Mouse (Mus musculus): ENCODE data around the gene S100a16.
A peak's percentile ranks its signal among the peaks of the same experiment; 100 is the strongest.

S100a16 gene

DNA sequence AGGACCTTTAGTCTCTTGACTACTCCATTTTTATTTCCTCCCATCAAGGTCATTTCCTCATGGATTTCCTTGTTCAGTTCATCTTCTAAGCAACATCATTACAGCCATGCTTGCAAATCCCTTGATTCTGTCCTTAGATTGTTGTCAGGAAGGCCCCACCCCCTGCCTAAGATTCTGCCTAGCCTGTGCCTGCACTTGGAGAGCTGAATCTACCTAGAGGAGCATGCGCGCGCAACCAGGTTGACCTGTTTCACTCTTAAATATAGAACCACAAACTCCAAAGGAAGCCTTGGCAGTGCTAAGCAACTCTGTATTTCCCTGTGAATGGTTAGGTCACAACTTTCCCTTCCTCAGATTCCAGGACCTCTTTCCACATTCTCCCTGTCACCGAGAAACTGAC is 19.3 kb upstream of the S100a16 start:
- DNase-seq (ENCODE audit: low spot score in 2 of 2), result no peak

DNA sequence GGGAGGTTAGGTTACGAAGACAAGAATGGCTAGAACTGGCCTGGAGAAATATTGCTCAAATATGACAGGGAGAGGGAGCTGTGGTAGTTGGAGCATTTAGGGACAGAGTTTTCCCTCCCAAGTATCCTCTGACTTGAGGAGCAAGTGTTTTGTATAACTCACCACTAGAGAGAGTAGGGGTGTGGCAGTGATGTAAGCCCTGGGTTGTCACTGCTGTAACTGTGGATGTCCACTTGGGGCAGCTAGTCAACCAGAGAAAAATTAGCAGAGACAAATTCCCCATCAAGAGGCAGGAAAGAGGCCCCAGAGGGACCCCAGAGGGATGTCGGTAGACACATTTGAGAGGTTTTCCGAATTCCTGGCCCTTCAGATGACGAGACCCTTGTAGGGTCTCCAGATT is 11.6 kb upstream of the S100a16 start:
- DNase-seq (ENCODE audit: low spot score in 2 of 2), result no peak

DNA sequence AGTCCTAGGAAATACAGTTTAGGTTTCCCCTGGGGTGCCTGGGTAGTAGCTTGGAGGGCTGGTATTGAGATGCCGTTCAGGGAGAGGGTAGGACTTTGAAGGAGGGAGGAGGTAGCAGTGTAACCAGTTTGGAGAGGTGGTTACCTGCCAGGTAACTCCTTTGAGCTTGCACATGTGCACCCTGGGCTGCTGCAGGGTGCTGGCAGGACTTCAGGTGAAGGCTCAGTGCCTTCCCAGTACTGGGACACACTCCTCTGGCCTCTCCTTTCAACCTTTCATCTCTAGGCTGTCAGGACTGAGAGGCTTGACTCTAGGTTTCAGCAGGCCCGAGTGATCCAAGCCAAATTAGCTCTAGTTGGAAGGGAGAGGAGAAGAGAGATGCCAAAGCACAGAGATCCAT is 11.0 kb upstream of the S100a16 start:
- DNase-seq (ENCODE audit: low spot score in 2 of 2), result no peak

DNA sequence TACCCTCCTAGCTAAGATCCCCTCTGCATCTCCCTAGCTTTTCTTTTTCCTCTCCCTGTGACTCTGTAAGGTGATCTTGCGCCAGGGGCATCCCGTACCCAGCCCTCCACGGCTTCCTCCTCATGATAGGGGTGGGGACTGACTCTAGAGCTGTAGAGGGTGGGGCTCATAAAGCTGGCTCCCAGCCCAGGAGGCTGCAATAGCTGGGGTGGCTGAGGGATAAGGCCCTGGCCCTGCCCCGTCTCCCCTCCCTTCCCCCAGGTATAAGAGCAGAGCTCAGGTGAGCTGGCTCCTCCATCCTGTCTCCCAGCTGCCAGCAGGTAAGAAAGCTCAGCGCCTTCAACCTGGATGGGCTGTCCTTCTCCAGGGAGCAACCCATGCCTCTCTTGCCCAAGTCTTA is 10.5 kb upstream of the S100a16 start, which contains the start of gene S100a14:
TSS of gene S100a14 (plus strand) at position 277 of the 400 bp plus-strand sequence.
- no peak for DNase-seq (ENCODE audit: low spot score in 2 of 2)

DNA sequence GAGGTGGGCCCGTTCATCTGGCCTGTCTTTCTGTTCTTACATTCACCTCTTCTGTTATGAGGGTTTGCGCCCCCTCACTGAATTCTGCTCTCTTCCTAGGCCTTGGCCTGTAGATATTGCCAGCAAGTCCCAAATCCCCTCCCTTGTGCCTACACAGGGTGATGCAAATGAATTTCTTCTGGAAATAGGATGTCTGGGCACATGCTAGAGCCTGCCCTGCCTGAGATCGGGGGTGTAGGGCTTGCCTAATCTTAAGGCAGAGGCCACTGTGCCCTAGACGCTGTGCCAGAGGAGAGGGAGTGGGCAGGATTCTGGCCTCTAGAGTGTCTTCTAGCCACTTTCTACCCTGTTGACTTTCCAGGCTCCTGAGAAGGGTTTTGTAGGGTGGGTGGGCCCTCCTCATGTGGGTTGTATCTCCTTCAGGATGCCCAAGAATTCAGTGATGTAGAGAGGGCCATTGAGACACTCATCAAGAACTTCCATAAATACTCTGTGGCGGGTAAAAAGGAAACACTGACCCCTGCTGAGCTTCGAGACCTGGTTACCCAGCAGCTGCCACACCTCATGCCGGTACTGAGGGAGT is 9.7 kb upstream of the S100a16 start:
- no peak for DNase-seq (ENCODE audit: low spot score in 2 of 2)

DNA sequence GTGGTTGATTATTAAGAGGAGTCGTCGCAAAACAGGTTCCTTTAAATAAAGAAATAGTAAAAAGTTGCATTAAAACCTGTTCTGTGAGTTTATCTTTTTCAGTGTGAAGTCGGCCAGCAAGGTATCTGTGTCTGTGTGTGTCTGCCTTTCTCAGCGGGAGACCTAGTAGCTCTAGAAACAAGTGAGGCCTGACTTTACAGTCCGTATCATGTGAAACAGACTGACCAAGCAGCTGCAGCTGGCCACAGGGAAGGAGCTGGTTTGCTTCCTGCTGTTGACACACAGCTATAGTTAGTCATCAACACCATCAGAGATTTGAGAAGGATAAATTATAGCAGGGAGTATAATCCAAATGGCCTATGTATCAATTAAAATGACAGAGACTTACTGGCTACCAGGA is 5.3 kb upstream of the S100a16 start:
- DNase-seq (ENCODE audit: low spot score in 2 of 2), result no peak

DNA sequence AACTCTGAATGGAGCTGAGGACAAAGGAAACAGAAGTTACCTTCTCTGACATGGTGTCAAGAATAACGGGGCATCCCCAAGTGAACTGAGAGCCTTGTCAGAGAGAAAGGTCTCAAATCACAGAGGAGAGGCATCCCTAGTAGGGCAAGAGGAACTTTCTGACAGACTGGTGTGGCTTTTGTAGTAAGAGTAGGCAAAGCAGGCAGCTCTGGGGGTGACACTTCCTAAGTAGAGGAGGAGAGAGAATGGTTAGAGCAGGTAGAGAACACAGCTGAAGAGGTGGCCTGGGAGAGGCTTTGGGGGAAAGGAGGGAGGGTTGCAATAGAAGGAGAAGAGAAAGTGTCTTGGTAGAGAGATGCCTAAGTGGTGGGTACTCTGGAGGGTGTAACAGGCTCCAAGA is 1.6 kb upstream of the S100a16 start:
- no peak for DNase-seq (ENCODE audit: low spot score in 2 of 2)

DNA sequence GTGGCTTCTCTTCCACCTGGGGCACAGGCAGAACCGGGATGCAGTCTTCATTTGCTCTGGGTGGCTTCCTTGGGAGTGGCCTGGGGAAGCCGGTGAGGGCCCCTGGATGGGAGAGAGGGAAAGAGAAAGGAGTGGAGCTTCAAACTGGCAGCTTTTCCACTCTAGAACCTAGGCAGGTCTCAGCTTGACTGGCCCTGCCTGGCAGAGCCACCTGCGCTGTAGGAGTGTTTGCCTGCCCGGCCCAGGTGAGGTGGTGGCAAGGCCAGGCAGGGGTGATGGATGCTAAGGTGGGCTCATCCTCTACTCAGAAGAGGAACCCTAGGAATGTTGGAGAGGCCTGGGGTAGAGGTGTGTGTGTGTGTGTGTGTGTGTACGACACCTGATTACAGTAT is 847 bp downstream of the S100a16 start:
- DNase-seq (ENCODE audit: low spot score in 2 of 2), result no peak

DNA sequence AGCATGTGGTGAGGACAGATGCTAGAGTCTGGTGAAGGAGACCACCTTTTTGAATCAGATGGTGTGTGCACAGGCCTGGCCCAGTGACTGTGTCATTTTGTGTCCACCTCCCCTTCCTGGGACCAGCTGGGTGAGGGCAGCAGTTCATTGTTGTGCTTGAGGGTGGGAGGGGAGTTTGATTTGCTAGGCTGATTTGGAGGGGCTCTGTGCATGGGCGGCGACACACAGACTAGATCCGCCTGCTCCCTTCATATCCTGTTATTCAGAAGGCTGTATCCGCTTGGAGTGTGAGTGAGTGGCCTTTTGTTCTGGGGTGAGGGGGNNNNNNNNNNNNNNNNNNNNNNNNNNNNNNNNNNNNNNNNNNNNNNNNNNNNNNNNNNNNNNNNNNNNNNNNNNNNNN is 3.9 kb downstream of the S100a16 start:
- peak in 1 of 2 experiments; percentile 43 for DNase-seq (ENCODE audit: low spot score in 2 of 2)

DNA sequence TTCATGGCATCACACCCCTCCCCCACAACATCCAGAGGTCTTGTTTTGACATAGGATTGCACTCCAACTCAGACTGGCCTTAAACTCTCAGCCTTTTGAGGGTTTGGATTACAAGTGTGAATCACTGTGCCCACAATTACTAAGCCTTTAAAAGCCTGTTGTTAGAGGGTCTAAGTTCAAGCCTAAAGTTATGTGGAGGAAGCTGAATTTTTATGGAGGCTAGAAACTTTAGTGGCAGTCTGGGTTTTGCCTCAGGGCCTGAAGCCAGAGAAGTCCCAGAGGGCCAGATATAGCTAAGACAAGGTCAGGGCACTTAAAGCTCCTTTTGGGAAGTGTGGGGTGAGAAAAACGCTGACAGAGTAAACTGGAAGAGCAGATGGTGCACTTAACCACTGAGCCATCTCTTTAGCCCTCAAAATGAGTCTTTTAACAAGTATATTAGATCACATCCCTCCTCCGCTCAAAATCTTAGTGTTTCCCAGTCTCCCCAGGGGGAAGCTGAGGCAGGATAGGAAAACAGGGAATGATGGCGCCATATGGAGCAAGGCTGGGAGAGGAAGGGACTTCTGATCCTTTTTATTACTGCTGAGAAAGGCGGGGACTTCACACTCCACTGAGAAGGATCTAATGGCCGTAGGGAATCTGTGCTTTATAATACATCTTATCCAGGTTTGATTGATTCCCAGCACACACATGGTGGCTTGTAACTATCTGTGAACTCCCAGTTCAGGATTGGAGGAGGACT is 12.8 kb downstream of the S100a16 start:
- no peak for DNase-seq (ENCODE audit: low spot score in 2 of 2)

DNA sequence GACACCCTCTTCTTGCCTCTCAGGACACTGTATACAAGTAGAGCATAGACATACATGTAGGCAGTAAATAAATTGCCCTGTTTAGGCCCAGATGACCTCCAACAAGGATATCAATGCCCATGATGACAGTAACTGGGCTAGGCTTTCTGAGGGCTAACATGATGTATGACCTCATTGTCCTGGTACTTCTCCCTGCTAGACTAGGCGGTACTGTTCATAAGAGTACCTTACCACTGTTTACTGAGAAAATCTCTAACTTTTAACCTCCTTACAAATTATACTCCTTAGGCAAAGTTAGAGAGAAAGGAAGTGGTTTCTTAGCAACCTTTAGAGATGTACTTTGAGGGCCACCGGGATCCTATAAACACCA is 13.4 kb downstream of the S100a16 start:
- no peak for DNase-seq (ENCODE audit: low spot score in 2 of 2)

DNA sequence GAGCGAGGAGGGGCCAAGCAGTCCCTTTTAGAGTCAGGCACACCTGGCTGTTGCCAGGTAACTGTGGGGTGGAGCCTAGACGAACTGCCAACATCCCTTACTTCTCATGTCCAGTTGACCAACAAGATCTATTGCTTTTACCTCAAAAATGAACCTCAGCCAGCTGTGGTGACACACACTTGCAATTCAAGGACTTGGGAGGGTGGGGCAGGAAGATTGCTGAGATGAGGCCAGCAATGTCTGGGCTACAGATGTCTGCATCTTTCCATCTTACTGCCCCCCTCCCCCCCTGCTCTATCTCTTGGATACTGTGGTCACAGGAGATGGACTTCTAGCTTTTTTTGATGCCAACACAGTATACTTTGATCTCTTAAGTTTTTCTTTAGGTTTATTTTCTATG is 15.2 kb downstream of the S100a16 start:
- DNase-seq (ENCODE audit: low spot score in 2 of 2), result no peak

DNA sequence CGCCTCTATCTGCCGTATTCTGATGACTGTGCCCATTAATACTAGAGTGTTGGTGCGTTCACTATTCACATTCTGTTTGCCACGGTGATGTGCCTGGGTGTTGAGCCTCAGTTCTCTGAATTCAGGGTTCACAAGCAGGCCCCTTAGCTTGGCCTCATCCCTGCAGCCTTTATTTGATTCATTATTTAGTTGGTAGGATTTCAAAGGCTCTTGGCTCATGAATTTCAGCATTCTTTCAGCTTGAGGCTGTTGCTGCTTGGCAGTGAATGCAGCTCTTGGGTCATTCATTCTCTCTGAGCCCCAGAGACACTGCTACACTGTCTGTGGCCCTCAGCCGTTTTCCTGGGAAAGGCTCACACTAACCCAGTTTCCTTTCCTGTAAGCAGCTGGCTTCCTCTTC is 18.9 kb downstream of the S100a16 start:
- peak; percentile 45 to 58 for DNase-seq (ENCODE audit: low spot score in 2 of 2)

DNA sequence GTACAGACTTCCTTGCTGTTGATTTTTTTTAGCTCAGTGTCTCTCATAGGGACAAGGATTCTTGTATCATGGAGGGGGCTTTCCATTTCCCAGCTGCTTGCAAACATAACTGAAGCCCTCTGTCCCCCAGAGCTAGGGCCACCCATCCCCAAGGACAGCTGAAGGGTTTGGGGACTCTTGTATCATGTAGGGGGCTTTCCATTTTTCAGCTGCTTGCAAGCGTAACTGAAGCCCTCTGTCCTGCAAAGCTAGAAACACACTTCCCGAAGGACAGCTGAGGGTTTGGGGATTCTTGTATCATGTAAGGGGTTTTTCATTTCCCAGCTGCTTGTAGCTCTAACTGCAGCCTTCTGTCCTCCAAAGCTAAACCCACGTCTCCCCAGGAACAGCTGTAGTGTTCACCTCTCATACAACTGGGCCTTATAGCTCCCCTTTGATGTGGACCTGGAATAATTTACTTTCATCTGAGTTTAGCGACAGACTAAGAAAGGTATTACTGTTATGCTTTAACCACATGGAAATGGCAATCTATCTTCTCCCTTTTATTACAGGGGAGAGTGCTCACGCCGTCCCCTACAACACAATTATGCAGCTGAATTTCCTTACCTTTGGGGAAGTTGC is 23.1 kb downstream of the S100a16 start, which contains the start of gene S100a3:
TSS of gene S100a3 (plus strand) at position 571 of the 621 bp plus-strand sequence.
- no peak for DNase-seq (ENCODE audit: low spot score in 2 of 2)

DNA sequence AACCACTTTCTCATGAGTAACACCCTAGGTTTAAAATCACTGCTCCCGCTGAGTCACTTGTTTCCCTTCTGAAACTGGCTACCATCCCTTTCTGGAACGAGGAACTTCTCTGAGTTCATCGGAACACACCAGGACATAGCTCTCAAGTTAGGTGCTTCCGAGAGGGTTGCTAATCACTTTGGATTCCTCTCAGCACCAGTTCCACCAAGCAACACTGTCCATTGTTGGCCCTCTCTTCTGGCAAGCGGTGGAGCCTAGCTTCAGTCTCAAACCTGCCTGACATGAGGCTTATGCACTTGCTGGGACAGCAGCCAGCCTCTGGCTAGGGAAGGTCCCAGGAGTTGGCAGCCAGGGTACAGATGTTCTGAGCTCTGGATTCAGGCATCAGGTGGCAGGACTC is 37.6 kb downstream of the S100a16 start:
- DNase-seq (ENCODE audit: low spot score in 2 of 2), result no peak

DNA sequence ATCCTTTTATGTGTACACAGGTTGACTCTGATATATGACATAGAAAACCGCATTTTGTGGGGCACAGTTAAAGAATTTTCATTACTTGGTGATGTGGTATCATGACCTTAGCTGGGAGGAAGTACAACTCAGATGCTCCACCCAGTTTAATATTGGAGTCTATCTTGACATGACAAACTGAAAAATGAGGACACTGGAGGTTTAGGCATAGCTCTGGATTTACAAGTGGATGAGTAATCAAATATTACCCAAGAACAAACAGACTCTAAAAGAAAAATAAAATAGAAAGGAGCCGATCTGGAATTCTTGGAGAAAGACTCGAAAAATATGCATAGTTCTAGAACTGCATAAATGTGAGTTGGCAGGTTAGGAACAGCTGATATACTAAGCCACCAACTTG is 38.3 kb downstream of the S100a16 start:
- DNase-seq (ENCODE audit: low spot score in 2 of 2), result no peak

DNA sequence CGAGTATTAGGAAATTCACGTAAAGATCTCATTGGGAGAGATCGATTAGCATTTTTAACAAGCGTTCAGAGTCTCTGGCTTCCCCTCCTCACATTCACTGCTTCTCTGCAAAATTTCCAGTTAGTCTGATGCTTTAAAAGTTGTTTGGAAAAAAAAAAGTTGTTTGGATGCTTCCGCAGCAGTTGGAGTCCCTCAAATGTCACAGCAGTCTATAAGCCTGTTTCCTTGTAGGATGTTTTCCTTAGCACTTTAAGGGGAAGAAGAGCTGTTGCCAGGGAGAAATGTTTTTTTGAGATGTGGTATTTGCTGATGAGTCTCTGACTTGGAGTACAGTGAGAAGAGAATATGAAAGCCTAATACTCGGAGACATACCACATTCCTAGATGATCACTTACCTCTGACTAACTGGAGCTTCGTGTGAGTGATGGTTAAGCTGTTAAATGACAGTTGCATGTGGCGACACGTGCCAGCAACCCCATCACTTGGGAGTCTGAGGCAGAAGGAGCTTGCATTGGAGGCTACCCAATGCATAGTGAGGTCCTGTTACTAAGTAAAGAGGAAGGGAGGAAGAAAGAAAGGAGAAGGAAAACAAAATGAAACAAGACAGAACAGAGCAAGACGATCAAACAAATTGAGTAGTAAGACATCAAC is 39.4 kb downstream of the S100a16 start:
- no peak for DNase-seq (ENCODE audit: low spot score in 2 of 2)

DNA sequence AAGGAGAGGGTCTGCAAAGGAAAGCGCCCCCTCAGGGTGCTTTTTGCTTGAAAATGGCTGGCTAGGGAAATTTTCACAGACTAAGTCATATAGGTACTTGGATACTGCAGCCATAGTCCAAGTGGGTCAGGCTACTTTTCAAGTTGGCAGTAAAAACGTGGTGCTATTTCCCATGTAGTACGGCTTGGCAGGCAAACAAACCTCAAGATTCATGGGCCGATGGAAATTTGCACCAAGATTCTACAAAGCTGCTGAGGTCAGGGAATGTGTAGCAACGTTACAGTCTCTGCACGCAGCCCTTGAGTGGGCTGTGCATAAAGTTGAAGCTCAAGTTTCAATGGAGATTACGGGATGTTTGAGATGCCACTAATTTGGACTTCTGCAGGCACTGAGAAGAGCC is 42.4 kb downstream of the S100a16 start:
- DNase-seq (ENCODE audit: low spot score in 2 of 2), result no peak

DNA sequence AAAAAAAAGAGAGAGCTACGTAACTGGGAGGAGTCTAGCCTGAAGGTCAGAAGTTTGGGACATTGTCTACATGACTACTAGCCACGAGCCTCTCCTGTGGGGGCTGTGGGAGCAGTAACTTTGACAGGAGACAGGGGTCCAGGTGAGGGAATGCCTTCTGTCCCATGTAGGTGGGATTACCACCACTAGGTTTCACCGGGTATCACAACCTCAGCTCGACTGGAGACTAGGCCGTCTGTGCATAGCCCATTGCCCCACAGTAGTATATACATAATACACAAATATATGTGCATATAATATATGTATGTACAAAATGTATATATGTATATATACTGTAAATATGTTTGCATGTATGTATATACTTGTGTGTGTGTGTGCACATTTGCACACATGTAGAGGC is 44.1 kb downstream of the S100a16 start:
- no peak for DNase-seq (ENCODE audit: low spot score in 2 of 2)

DNA sequence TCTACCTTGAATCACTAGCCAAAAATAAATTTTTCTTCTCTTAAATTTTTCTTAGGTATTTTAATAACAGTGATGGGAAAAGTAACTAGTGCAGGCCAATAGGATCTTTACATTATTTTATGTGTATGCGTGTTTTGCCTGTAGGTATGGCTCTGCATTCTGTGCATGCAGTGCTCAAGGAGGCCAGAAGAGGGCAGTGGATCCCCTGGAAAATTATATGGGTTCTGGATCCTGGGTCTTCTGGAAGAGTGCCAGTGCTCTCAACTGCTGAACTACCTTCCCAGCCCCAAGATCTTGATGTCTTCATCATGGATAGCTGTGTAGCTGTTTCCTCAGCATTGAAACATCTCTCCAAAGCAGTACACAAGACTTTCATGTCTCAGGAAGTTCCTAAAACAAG is 45.1 kb downstream of the S100a16 start:
- no peak for DNase-seq (ENCODE audit: low spot score in 2 of 2)

DNA sequence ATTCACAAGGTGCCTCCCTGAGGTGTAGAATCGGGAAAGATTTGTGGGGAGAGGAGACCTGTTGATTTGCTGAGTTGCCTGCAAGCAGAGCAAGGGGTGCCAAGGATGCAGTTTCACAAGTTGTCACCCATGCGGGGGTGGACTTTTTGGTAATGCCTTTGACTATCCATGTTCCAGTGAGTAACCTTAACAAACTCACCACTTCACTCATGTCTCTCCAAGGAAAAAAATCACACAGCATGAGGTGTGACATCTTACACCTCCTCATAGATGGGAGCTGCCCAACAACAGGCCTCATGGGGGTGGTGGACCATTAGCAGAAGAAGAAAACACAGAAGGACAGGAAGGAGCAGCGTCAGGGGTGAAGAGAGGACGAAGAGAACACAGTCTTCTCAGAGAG is 45.5 kb downstream of the S100a16 start:
- no peak for DNase-seq (ENCODE audit: low spot score in 2 of 2)

DNA sequence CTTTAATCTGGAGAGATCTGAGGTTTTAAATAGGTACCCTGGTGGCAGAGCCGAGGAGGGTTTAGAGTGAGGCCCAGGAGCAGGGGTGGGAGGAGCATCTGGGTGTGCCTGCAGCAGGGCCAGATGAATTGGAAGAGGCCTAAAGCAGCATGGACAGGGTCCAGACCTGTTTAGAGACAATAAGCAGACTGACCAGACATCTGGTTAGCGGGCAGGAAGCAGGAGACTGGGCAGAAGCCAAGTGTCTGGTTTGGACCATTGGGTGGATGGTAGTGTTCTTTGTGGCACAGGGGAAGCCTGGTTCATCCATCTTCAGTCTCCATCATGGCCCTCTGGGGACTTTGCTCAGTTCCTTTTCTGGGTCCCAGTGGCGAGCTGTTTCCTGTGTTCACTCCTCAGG is 46.8 kb downstream of the S100a16 start:
- no peak for DNase-seq (ENCODE audit: low spot score in 2 of 2)

DNA sequence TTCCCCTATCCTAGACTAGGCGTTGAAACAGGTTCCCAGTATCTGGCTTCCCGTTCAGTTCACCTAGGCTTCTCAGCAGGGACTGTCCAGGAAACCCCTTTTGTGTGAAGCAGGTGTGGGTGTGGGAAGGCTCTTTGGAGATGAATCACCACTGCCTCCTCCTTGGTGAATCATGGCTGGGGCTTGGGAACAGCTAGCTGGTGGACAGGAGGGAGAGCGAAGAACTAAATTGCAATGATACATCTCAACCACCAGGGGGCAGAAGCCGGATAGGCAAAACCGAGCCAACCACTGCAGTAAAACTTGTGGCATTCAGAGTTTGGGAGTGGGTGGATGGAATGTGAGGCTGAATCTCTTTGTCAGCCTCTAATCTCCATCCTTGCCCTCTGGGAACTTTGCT is 48.5 kb downstream of the S100a16 start:
- peak; percentile 42 to 61 for DNase-seq (ENCODE audit: low spot score in 2 of 2)
